Mouse (Mus musculus) forebrain, postnatal 0 days (tissue): ENCODE measurements around the gene Tmem219. TPM values are rescaled to one million over a fixed set of nuclear protein-coding genes. Genes with fewer than 3 reads are reported as not detected.
"Not testable (repeated sequence)": the region's sequence is repeated elsewhere in the genome, so short reads cannot be mapped to it uniquely, and the experiment has no call there.

Experiments
- ATAC-seq: fragments of 200-750 bp; cut with Nextera tagmentation; 2 replicates; pipeline ENCODE4 v1.8.0; 2017; ENCODE audit warnings: mild to moderate bottlenecking, moderate library complexity
- DNase-seq: peaks from one replicate; pipeline ENCODE4 v3.0.0-alpha.2; 2015
- H3K27ac ChIP-seq: fragments of 300-500 bp; sonication (generic); 2 replicates; pipeline ENCODE4 v1.5.1; 2014; ENCODE audit warnings: low read depth, mild to moderate bottlenecking, antibody characterized with exemption, low read length, moderate library complexity, mixed read lengths
- H3K27me3 ChIP-seq: fragments of 300-500 bp; sonication (generic); 2 replicates; pipeline ENCODE4 v1.6.1; 2014; ENCODE audit warnings: mild to moderate bottlenecking, low read length, mixed read lengths; ENCODE audit not compliant: insufficient read depth
- H3K36me3 ChIP-seq: fragments of 300-500 bp; sonication (generic); 2 replicates; pipeline ENCODE4 v1.6.1; 2014; ENCODE audit warnings: mild to moderate bottlenecking, moderate library complexity; ENCODE audit not compliant: insufficient read depth
- H3K4me1 ChIP-seq: fragments of 300-500 bp; sonication (generic); 2 replicates; pipeline ENCODE4 v1.6.1; 2014; ENCODE audit warnings: antibody characterized with exemption; ENCODE audit not compliant: insufficient read depth
- H3K4me2 ChIP-seq: fragments of 300-500 bp; sonication (generic); 2 replicates; pipeline ENCODE4 v1.6.1; 2014; ENCODE audit warnings: low read depth, mild to moderate bottlenecking, moderate library complexity
- H3K4me3 ChIP-seq: fragments of 300-500 bp; sonication (generic); 2 replicates; pipeline ENCODE4 v1.5.1; 2014; ENCODE audit warnings: low read depth, low read length, mixed read lengths
- H3K9ac ChIP-seq: fragments of 300-500 bp; sonication (generic); 2 replicates; pipeline ENCODE4 v1.6.1; 2014; ENCODE audit warnings: mild to moderate bottlenecking
- H3K9me3 ChIP-seq: fragments of 300-500 bp; sonication (generic); 2 replicates; pipeline ENCODE4 v1.6.1; 2016; ENCODE audit warnings: low read length
- CTCF ChIP-seq: sonication (generic); IDR thresholded peaks from 2 replicates; pipeline ENCODE4 v1.5.1; 2016; ENCODE audit warnings: antibody characterized with exemption, control low read depth, low read depth
- WGBS: fragments of 180-500 bp; shearing (Covaris S2); extraction: QIAGEN DNeasy Blood & Tissue Kit; methylation state at CpG from one replicate; pipeline ENCODE4 v1.1.7; 2014; 5-methylcytosine and 5-hydroxymethylcytosine counted together
- polyA plus RNA-seq: library from polyadenylated mRNA; unstranded; fragments of >200 nt; fragmentation: Nextera tagmentation; extraction: Ambion mirVana; gene quantifications from 2 replicates; pipeline ENCODE4 v1.2.1, GENCODE M21; 2015
- total RNA-seq: library from RNA; depleted of rRNA; stranded (reverse); fragments of >200 nt; gene quantifications from 2 replicates; pipeline ENCODE4 v1.2.3, GENCODE M21; 2014

The Tmem219 gene
- total and polyA plus RNA-seq, 2 experiments from 2014 or later: 23.8 to 44.7 TPM

- H3K4me3 ChIP-seq: no peak overlapping the region
- ATAC-seq (no peak), DNase-seq (no peak)
- no peak overlapping the region for H3K4me2 ChIP-seq
- H3K27me3 ChIP-seq: no peaks in the 10 kb centered on the region
- H3K36me3 ChIP-seq: no peaks in the 10 kb centered on the region
- H3K9ac ChIP-seq: no peak overlapping the region
- H3K4me1 ChIP-seq: peaks cover 8% of the 10 kb centered on the region; the same call in 1 of the 2 replicates
- no peak for TF ChIP-seq CTCF
- WGBS: 63% methylated on average over 3 of the region's 3 CpGs
- no peaks in the 10 kb centered on the region for H3K9me3 ChIP-seq
- H3K27ac ChIP-seq: no peak overlapping the region
These were observed 3.6 kb upstream of the Tmem219 start for GRCm38 (mm10) chr7:126926299-126926698.

GRCm38 (mm10) chr7:126923999-126924398, 1.3 kb upstream of the Tmem219 start:
- no peaks in the 10 kb centered on the region for H3K9me3 ChIP-seq
- no peak for ATAC-seq
- no peak for TF ChIP-seq CTCF
- no peak overlapping the region for H3K27ac ChIP-seq
- no peak overlapping the region for H3K9ac ChIP-seq
- H3K4me3 ChIP-seq: no peak overlapping the region
- 47% methylated on average over 5 of the region's 5 CpGs for WGBS
- H3K27me3 ChIP-seq: no peaks in the 10 kb centered on the region
- H3K4me1 ChIP-seq: no peaks in the 10 kb centered on the region
- H3K4me2 ChIP-seq: no peak overlapping the region
- H3K36me3 ChIP-seq: no peaks in the 10 kb centered on the region
- no peak for DNase-seq

- H3K36me3 ChIP-seq: no peaks in the 10 kb centered on the region
- no peak for TF ChIP-seq CTCF
- no peaks in the 10 kb centered on the region for H3K4me1 ChIP-seq
- no peak overlapping the region for H3K4me2 ChIP-seq
- no peak overlapping the region for H3K4me3 ChIP-seq
- 90% methylated on average over 2 of the region's 2 CpGs for WGBS
- no peaks in the 10 kb centered on the region for H3K9me3 ChIP-seq
- DNase-seq: no peak
- no peak overlapping the region for H3K27ac ChIP-seq
- no peak for ATAC-seq
- H3K9ac ChIP-seq: no peak overlapping the region
- no peaks in the 10 kb centered on the region for H3K27me3 ChIP-seq
These were observed 1.2 kb downstream of the Tmem219 start for GRCm38 (mm10) chr7:126921563-126921962.

- no peaks in the 10 kb centered on the region for H3K9me3 ChIP-seq
- 72% methylated on average over 4 of the region's 4 CpGs for WGBS
- DNase-seq: no peak
- no peak overlapping the region for H3K9ac ChIP-seq
- H3K27me3 ChIP-seq: no peaks in the 10 kb centered on the region
- H3K27ac ChIP-seq: no peak overlapping the region
- TF ChIP-seq CTCF: no peak
- H3K36me3 ChIP-seq: no peaks in the 10 kb centered on the region
- no peak overlapping the region for H3K4me3 ChIP-seq
- H3K4me2 ChIP-seq: no peak overlapping the region
- H3K4me1 ChIP-seq: no peaks in the 10 kb centered on the region
- no peak for ATAC-seq
These were observed 2.7 kb downstream of the Tmem219 start for GRCm38 (mm10) chr7:126919973-126920372.

- not testable (repeated sequence) for DNase-seq, H3K4me1 ChIP-seq, H3K9ac ChIP-seq, H3K27ac ChIP-seq, H3K9me3 ChIP-seq, H3K4me3 ChIP-seq, H3K36me3 ChIP-seq, H3K27me3 ChIP-seq, H3K4me2 ChIP-seq, ATAC-seq
- WGBS: 57% methylated on average over 4 of the region's 4 CpGs
These were observed 4.4 kb downstream of the Tmem219 start for GRCm38 (mm10) chr7:126918356-126918755.

- WGBS: 90% methylated on average over 3 of the region's 3 CpGs
- Histone ChIP-seq H3K4me2 (no peak overlapping the region), H3K9me3 (no peaks in the 10 kb centered on the region), H3K27ac (no peak overlapping the region), H3K4me1 (no peaks in the 10 kb centered on the region), H3K4me3 (no peak overlapping the region), H3K27me3 (no peaks in the 10 kb centered on the region), H3K9ac (no peak overlapping the region), H3K36me3 (no peaks in the 10 kb centered on the region)
- DNase-seq: no peak
- no peak for ATAC-seq
- no peak for TF ChIP-seq CTCF
These were observed 7.9 kb downstream of the Tmem219 start for GRCm38 (mm10) chr7:126914844-126915243.

- DNase-seq (no peak), ATAC-seq (no peak)
- Histone ChIP-seq H3K4me3 (no peak overlapping the region), H3K4me2 (no peak overlapping the region), H3K36me3 (no peaks in the 10 kb centered on the region), H3K9ac (no peak overlapping the region), H3K9me3 (no peaks in the 10 kb centered on the region), H3K27me3 (no peaks in the 10 kb centered on the region), H3K27ac (no peak overlapping the region), H3K4me1 (no peaks in the 10 kb centered on the region)
- WGBS: 72% methylated on average over 3 of the region's 3 CpGs
- TF ChIP-seq CTCF: no peak
These were observed 17.1 kb downstream of the Tmem219 start for GRCm38 (mm10) chr7:126905590-126905989.

GRCm38 (mm10) chr7:126899781-126900180, 22.9 kb downstream of the Tmem219 start:
- DNase-seq, ATAC-seq: not testable (repeated sequence)
- WGBS: 95% methylated on average over 7 of the region's 9 CpGs

More at GRCm38 (mm10) chr7:126899781-126900180, 22.9 kb downstream of the Tmem219 start:
- not testable (repeated sequence) for H3K9me3 ChIP-seq, H3K27ac ChIP-seq, H3K4me3 ChIP-seq, H3K9ac ChIP-seq, H3K27me3 ChIP-seq, H3K36me3 ChIP-seq, H3K4me2 ChIP-seq
- H3K4me1 ChIP-seq: peaks cover 11% of the 10 kb centered on the region
